8 mouse cellular contexts compared by ENCODE assay signal in the genomic region with DNA sequence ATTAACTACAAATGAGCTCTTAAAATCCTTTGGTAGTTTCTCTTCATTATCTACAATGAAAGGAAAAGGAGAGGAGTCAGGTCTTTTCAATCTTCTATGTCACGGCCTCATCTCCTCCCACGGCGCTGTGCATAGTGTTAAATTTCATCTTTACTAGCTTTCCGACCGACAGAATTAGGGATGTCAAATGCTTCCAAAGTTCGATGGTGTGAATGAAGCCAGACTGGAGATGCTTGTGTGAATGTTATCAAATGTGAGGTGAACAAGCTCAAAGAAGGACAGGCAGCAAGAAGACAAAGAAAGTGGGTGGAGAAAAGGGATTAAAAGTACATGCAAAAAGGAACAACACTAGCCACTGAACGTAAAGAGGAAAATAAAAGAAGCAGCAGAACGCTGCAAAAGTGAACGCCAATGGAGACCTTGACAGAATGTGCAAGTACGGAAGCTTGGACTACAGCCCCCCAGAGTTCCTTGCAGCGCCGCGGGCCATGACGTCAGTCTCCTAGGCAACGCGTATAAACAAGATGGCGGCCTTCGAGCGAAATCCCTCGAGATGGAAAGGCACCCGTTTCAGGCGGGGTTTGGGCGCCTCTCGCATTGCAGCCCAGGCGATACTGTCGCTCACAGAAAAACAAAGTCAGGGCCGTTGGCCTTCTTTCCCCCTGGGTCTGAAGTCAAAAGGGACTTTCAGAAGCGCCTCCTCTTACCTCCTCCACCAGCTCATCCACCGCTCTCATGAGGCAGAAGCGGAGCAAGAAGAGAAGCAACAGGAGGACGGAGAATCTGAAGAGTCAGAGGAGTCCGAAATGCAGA. TPM values are rescaled to one million over a fixed set of nuclear protein-coding genes. Genes with fewer than 3 reads are reported as not detected.
DNase-seq lines count a peak whose midpoint lies in the region; ATAC-seq lines count a peak whose summit lies in the region.

A gene (plus strand): TSS at position 516 of the 813 bp plus-strand sequence.

- peak; percentile 92 for DNase-seq in ZHBTc4 (ENCODE audit: low read depth, low spot score)
- DNase-seq in cerebellum, postnatal 4 days (ENCODE audit: low spot score in 2 of 2), result peak; percentile 68 to 75
- peak; percentile 77 for DNase-seq in gastrocnemius, postnatal 10 days
- peak; percentile 91 to 92 for DNase-seq in left cerebral cortex, postnatal 10 days (ENCODE audit: extremely low spot score in 1 of 2, low spot score in 2 of 2)
- DNase-seq in right cerebral cortex, postnatal 25 days, result peak; percentile 88
- peak; percentile 77 to 80 for DNase-seq in urinary bladder, postnatal 4 days (ENCODE audit: low spot score in 2 of 2)

- peak; percentile 96 for ATAC-seq in inflammation-experienced regulatory T-cells, adult 6 months
- peak; percentile 99 for ATAC-seq in megakaryocyte-erythroid progenitor cell, adult 5-6 weeks (replicated peaks; ENCODE audit: low FRiP score, low TSS enrichment, poor library complexity, severe bottlenecking)

- intact Hi-C loops in left cerebral cortex, postnatal 10 days (cut with DNase I), result no loop called here

RNA-seq across cellular contexts. Expression of the gene that starts here (rescaled TPM):
- under 1 TPM; 0.14 to 0.16 TPM for total RNA-seq in gastrocnemius, postnatal 10 days (2021)
- not detected for polyA plus RNA-seq in inflammation-experienced regulatory T-cells, adult 6 months (2017; shearing (Covaris generic))
- total RNA-seq in left cerebral cortex, postnatal 10 days (2021), result 1 to 10 TPM; 3.4 to 3.7 TPM
- total RNA-seq in megakaryocyte-erythroid progenitor cell, adult 5-6 weeks (2014; fragmentation: Nextera tagmentation), result 0.44 TPM in 1 of 2 replicates, not detected in the other
- total RNA-seq in megakaryocyte-erythroid progenitor cell, adult 5-6 weeks (2017), result 0.76 TPM in 1 of 2 replicates, not detected in the other

Comparison
In these comparisons a context has a peak if more than half of its experiments do, and no peak if none do; other contexts are left out.
1. Peak in every context shown above with its lines: DNase-seq and ATAC-seq.
2. Peak in DNase-seq in gastrocnemius, postnatal 10 days; RNA of the gene not detected or under 1 TPM.
3. Peak in ATAC-seq in inflammation-experienced regulatory T-cells, adult 6 months; RNA of the gene not detected or under 1 TPM.
4. Peak in ATAC-seq in megakaryocyte-erythroid progenitor cell, adult 5-6 weeks; RNA of the gene not detected or under 1 TPM.